Mouse (Mus musculus): ENCODE measurements around the gene Ppp2r5b. TPM values are rescaled to one million over a fixed set of nuclear protein-coding genes. Genes with fewer than 3 reads are reported as not detected.

Ppp2r5b gene
- total RNA-seq, 2 experiments from 2014 or later, result 34.5 to 35.3 TPM

Small RNA genes lying within 50 kb of the gene (microRNA-seq; reads per million reads assigned to microRNA genes)
- gene Mir192 (ENCODE audit: borderline number of aligned reads in 2 of 2), result 31.6 to 44.8 reads per million in 2 experiments
- 17.3 to 21.5 reads per million in 2 experiments for gene Mir194-2 (ENCODE audit: borderline number of aligned reads in 2 of 2)

Other genes starting within 250 kb of the Ppp2r5b start
- gene Slc22a20, start 249.7 kb downstream of the Ppp2r5b start, total RNA-seq (2021), result not detected
- gene Capn1, start 220.0 kb downstream of the Ppp2r5b start, total RNA-seq (2021), result 10 to 100 TPM; 34.7 to 35.2 TPM
- gene Syvn1, start 189.3 kb downstream of the Ppp2r5b start, total RNA-seq (2021), result 10 to 100 TPM; 19.4 to 26.4 TPM
- gene Mrpl49, start 178.1 kb downstream of the Ppp2r5b start, total RNA-seq (2021), result 10 to 100 TPM; 36.2 to 39.7 TPM
- 100 to 1,000 TPM; 556 to 559 TPM for gene Fau, start 178.0 kb downstream of the Ppp2r5b start, total RNA-seq (2021)
- 10 to 100 TPM; 11.3 to 11.5 TPM for gene Znhit2, start 174.7 kb downstream of the Ppp2r5b start, total RNA-seq (2021)
- gene Tm7sf2, start 167.5 kb downstream of the Ppp2r5b start, total RNA-seq (2021), result 1 to 10 TPM; 3.0 to 3.7 TPM
- gene Vps51, start 158.6 kb downstream of the Ppp2r5b start, total RNA-seq (2021), result 10 to 100 TPM; 23.9 to 25.0 TPM
- gene Tmem262, start 155.8 kb downstream of the Ppp2r5b start, total RNA-seq (2021), result not detected
- gene Gm28374, start 153.6 kb downstream of the Ppp2r5b start, total RNA-seq (2021), result not detected
- gene Zfpl1, start 150.9 kb downstream of the Ppp2r5b start, total RNA-seq (2021), result 10 to 100 TPM; 17.0 to 17.9 TPM
- under 1 TPM; 0.19 TPM for gene Cdca5, start 150.9 kb downstream of the Ppp2r5b start, total RNA-seq (2021)
- gene AC131692.1, start 141.5 kb downstream of the Ppp2r5b start, total RNA-seq (2021), result not detected
- gene Naaladl1, start 130.1 kb downstream of the Ppp2r5b start, total RNA-seq (2021), result not detected
- 1 to 10 TPM; 8.5 to 8.8 TPM for gene Sac3d1, start 117.2 kb downstream of the Ppp2r5b start, total RNA-seq (2021)
- gene Snx15, start 107.6 kb downstream of the Ppp2r5b start, total RNA-seq (2021), result 10 to 100 TPM; 12.8 to 13.3 TPM
- gene Batf2, start 94.9 kb downstream of the Ppp2r5b start, total RNA-seq (2021), result under 1 TPM; 0.69 to 0.89 TPM
- 10 to 100 TPM; 57.7 to 67.5 TPM for gene Arl2, start 94.3 kb downstream of the Ppp2r5b start, total RNA-seq (2021)
- not detected for gene Majin, start 51.5 kb downstream of the Ppp2r5b start, total RNA-seq (2021)
- gene Gpha2, start 9.5 kb downstream of the Ppp2r5b start, total RNA-seq (2021), result not detected
- gene Atg2a, start 5.8 kb upstream of the Ppp2r5b start, total RNA-seq (2021), result 10 to 100 TPM; 24.5 to 25.9 TPM
- gene Ehd1, start 40.9 kb upstream of the Ppp2r5b start, total RNA-seq (2021), result 100 to 1,000 TPM; 105 to 151 TPM
- gene Cdc42bpg, start 70.6 kb upstream of the Ppp2r5b start, total RNA-seq (2021), result 10 to 100 TPM; 10.9 to 11.9 TPM
- 10 to 100 TPM; 12.1 to 14.2 TPM for gene Men1, start 99.1 kb upstream of the Ppp2r5b start, total RNA-seq (2021)
- 10 to 100 TPM; 36.4 to 56.7 TPM for gene Map4k2, start 105.3 kb upstream of the Ppp2r5b start, total RNA-seq (2021)
- gene Sf1, start 127.8 kb upstream of the Ppp2r5b start, total RNA-seq (2021), result 100 to 1,000 TPM in 1 of 2 experiments, 10 to 100 TPM in 1; 89.4 to 101 TPM
- gene Pygm, start 148.5 kb upstream of the Ppp2r5b start, total RNA-seq (2021), result 1,000 to 10,000 TPM; 1,171 to 1,191 TPM
- 10 to 100 TPM; 38.8 to 57.2 TPM for gene Rasgrp2, start 163.5 kb upstream of the Ppp2r5b start, total RNA-seq (2021)
- gene Nrxn2, start 182.9 kb upstream of the Ppp2r5b start, total RNA-seq (2021), result 1 to 10 TPM; 3.9 to 4.5 TPM

Measured in heart, postnatal 36 days (tissue).